Mouse (Mus musculus): ENCODE data around the gene Ptpn13. TPM values are rescaled to one million over a fixed set of nuclear protein-coding genes. Genes with fewer than 3 reads are reported as not detected.

Ptpn13 gene
- polyA plus RNA-seq, 1 experiment, result 7.6 TPM

GRCm38 (mm10) chr5:103418886-103419285 is 6.1 kb upstream of the Ptpn13 start:
- 96% methylated on average over 3 of the region's 3 CpGs for WGBS

DNA sequence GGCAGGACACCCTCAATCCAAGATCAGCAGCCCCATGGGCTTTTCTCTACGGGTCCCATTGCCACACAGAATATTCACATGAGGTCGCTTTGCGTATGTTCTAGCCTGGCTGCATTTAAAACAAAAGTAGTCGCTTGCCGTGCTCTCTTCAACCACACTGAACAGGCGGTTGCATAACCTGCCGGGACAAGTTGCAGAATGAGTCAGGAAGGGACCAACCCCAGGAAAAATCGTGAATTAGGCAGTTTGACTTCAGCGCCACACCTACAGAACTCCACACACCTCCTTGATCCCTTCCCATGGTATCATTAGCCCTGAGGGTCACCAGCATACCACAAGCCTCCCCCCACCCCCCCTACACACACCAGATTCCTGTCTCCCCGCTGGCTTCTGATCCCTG is 4.4 kb upstream of the Ptpn13 start:
- Histone ChIP-seq H3K4me3 (ENCODE audit: control insufficient read depth, insufficient read depth, low read length) (no peak overlapping the region), H3K27me3 (ENCODE audit: control insufficient read depth, insufficient read depth, low read length) (peaks cover 4% of the 10 kb centered on the region), H3K4me1 (replicated peaks; ENCODE audit: control insufficient read depth, insufficient read depth, low read length) (peaks cover 7% of the 10 kb centered on the region; the same call in 1 of the 2 replicates), H3K36me3 (ENCODE audit: control insufficient read depth, insufficient read depth, low read length) (no peaks in the 10 kb centered on the region), H3K27ac (ENCODE audit: control insufficient read depth, insufficient read depth, low read length) (no peak overlapping the region)
- 74% methylated on average over 10 of the region's 10 CpGs for WGBS
- no peak for DNase-seq
- no peak for TF ChIP-seq CTCF (IDR thresholded peaks at IDR 0.05; ENCODE audit: borderline replicate concordance, control insufficient read depth, extremely low read depth, insufficient read depth, low read length, poor library complexity)
- no peak for TF ChIP-seq POLR2A (IDR thresholded peaks at IDR 0.05; ENCODE audit: control insufficient read depth, extremely low read depth, insufficient read depth, low read length, poor library complexity)

More at GRCm38 (mm10) chr5:103418886-103419285, 6.1 kb upstream of the Ptpn13 start:
- Histone ChIP-seq H3K27ac (ENCODE audit: control insufficient read depth, insufficient read depth, low read length) (no peak overlapping the region), H3K4me1 (replicated peaks; ENCODE audit: control insufficient read depth, insufficient read depth, low read length) (no peaks in the 10 kb centered on the region), H3K27me3 (ENCODE audit: control insufficient read depth, insufficient read depth, low read length) (no peaks in the 10 kb centered on the region), H3K36me3 (ENCODE audit: control insufficient read depth, insufficient read depth, low read length) (no peaks in the 10 kb centered on the region), H3K4me3 (ENCODE audit: control insufficient read depth, insufficient read depth, low read length) (no peak overlapping the region)
- no peak for TF ChIP-seq CTCF (IDR thresholded peaks at IDR 0.05; ENCODE audit: borderline replicate concordance, control insufficient read depth, extremely low read depth, insufficient read depth, low read length, poor library complexity)
- no peak for TF ChIP-seq POLR2A (IDR thresholded peaks at IDR 0.05; ENCODE audit: control insufficient read depth, extremely low read depth, insufficient read depth, low read length, poor library complexity)
- DNase-seq, result no peak

GRCm38 (mm10) chr5:103422609-103423008 is 2.4 kb upstream of the Ptpn13 start:
- Histone ChIP-seq H3K4me3 (ENCODE audit: control insufficient read depth, insufficient read depth, low read length) (no peak overlapping the region), H3K27ac (ENCODE audit: control insufficient read depth, insufficient read depth, low read length) (no peak overlapping the region), H3K36me3 (ENCODE audit: control insufficient read depth, insufficient read depth, low read length) (no peaks in the 10 kb centered on the region), H3K4me1 (replicated peaks; ENCODE audit: control insufficient read depth, insufficient read depth, low read length) (peaks cover 7% of the 10 kb centered on the region; the same call in 1 of the 2 replicates), H3K27me3 (ENCODE audit: control insufficient read depth, insufficient read depth, low read length) (peaks cover 7% of the 10 kb centered on the region)
- TF ChIP-seq CTCF (IDR thresholded peaks at IDR 0.05; ENCODE audit: borderline replicate concordance, control insufficient read depth, extremely low read depth, insufficient read depth, low read length, poor library complexity) (no peak), POLR2A (IDR thresholded peaks at IDR 0.05; ENCODE audit: control insufficient read depth, extremely low read depth, insufficient read depth, low read length, poor library complexity) (no peak)
- WGBS, result 49% methylated on average over 6 of the region's 6 CpGs
- DNase-seq, result no peak

DNA sequence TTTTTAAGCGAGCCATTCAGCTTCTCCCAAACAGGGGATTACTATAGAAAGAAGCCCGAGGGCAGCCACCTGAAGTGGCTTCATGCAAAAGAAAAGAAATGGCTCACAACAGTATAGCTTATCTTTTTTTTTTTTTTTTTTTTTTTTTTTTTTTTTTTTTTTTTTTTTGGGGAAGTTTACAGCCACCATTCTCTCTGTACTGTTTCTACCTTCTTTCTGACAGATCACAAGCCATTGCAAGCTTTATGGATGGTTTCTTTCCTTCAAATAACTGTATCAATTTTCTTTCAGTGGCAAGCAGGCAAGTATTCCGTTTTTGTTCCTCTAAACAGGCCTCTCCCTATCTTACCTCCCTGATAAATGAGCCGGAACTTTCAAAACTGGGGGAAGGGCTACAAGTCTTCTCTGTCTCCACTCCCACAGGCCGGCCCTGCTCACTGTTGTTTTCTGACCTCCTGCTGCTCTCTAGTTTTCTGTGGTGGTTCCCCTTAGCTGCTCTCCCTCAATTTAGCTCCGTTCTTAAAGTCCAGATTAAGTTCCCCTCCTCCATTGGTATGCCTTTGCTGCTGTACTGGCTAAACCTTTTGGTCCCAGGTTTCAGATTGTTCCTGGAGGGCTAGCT is 1.6 kb upstream of the Ptpn13 start:
- no peak for TF ChIP-seq POLR2A (IDR thresholded peaks at IDR 0.05; ENCODE audit: control insufficient read depth, extremely low read depth, insufficient read depth, low read length, poor library complexity)
- no peak for TF ChIP-seq CTCF (IDR thresholded peaks at IDR 0.05; ENCODE audit: borderline replicate concordance, control insufficient read depth, extremely low read depth, insufficient read depth, low read length, poor library complexity)
- WGBS, result 62% methylated on average over 6 of the region's 6 CpGs
- Histone ChIP-seq H3K27ac (ENCODE audit: control insufficient read depth, insufficient read depth, low read length) (no peak overlapping the region), H3K4me1 (replicated peaks; ENCODE audit: control insufficient read depth, insufficient read depth, low read length) (peaks cover 7% of the 10 kb centered on the region; the same call in 1 of the 2 replicates), H3K36me3 (ENCODE audit: control insufficient read depth, insufficient read depth, low read length) (no peaks in the 10 kb centered on the region), H3K27me3 (ENCODE audit: control insufficient read depth, insufficient read depth, low read length) (peaks cover 7% of the 10 kb centered on the region), H3K4me3 (ENCODE audit: control insufficient read depth, insufficient read depth, low read length) (no peak overlapping the region)
- DNase-seq, result no peak

- Histone ChIP-seq H3K4me3 (ENCODE audit: control insufficient read depth, insufficient read depth, low read length) (no peak overlapping the region), H3K36me3 (ENCODE audit: control insufficient read depth, insufficient read depth, low read length) (no peaks in the 10 kb centered on the region), H3K4me1 (replicated peaks; ENCODE audit: control insufficient read depth, insufficient read depth, low read length) (peaks cover 7% of the 10 kb centered on the region; the same call in 1 of the 2 replicates), H3K27me3 (ENCODE audit: control insufficient read depth, insufficient read depth, low read length) (peaks cover 7% of the 10 kb centered on the region), H3K27ac (ENCODE audit: control insufficient read depth, insufficient read depth, low read length) (no peak overlapping the region)
- no peak for DNase-seq
- TF ChIP-seq POLR2A (IDR thresholded peaks at IDR 0.05; ENCODE audit: control insufficient read depth, extremely low read depth, insufficient read depth, low read length, poor library complexity), result no peak
- TF ChIP-seq CTCF (IDR thresholded peaks at IDR 0.05; ENCODE audit: borderline replicate concordance, control insufficient read depth, extremely low read depth, insufficient read depth, low read length, poor library complexity), result no peak
- 65% methylated on average over 5 of the region's 5 CpGs for WGBS
These were observed 1.1 kb upstream of the Ptpn13 start for GRCm38 (mm10) chr5:103423927-103424315.

DNA sequence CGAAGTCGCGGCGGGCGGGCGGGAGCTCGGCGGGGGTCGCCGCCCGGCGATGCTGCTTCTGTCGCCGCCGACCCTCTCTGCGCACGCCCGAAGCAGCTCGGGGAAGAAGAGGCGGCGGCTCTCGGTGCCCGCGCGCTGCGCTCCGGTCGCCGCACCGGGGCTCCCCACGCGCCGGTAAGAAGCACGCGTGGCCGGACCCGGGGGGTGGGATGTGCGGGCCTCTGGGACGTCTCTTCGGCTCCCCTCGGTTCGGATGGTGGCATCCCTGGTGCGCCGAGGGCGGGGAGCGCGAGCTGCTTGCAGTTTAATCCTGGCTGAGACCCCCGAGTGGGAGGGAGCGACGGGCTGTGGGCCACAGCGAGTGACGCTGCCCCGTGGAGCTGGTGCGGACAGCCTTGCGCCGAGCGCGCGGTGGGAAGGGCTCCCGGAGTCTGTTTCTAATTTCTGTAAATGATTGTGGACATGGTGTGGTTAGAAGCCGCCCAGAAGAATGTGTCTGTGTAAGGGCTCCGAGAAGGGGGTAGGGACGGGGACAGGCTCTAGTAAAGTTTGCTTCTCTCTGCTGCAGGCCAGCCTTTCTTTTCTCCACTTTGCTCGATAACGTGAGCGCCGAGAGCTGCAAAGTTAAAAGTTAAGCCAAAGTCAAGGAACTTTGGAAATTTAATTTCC is 505 bp downstream of the Ptpn13 start:
- TF ChIP-seq POLR2A (IDR thresholded peaks at IDR 0.05; ENCODE audit: control insufficient read depth, extremely low read depth, insufficient read depth, low read length, poor library complexity) (no peak), CTCF (IDR thresholded peaks at IDR 0.05; ENCODE audit: borderline replicate concordance, control insufficient read depth, extremely low read depth, insufficient read depth, low read length, poor library complexity) (0 out of 2 replicates have a peak, but pooled peaks have one; percentile 2)
- WGBS, result 1% methylated on average over 66 of the region's 67 CpGs
- DNase-seq, result peak; percentile 12
- H3K36me3 ChIP-seq (ENCODE audit: control insufficient read depth, insufficient read depth, low read length), result no peaks in the 10 kb centered on the region
- H3K4me1 ChIP-seq (replicated peaks; ENCODE audit: control insufficient read depth, insufficient read depth, low read length), result peaks cover 7% of the 10 kb centered on the region; the same call in 1 of the 2 replicates
- peaks cover 7% of the 10 kb centered on the region for H3K27me3 ChIP-seq (ENCODE audit: control insufficient read depth, insufficient read depth, low read length)
- no peak overlapping the region for H3K27ac ChIP-seq (ENCODE audit: control insufficient read depth, insufficient read depth, low read length)
- peak overlapping the region; percentile 36 for H3K4me3 ChIP-seq (ENCODE audit: control insufficient read depth, insufficient read depth, low read length)

Data from thymus, adult 2 months (tissue).